Mouse (Mus musculus): ENCODE measurements around the gene Adrb1.
"Not testable (repeated sequence)": the region's sequence is repeated elsewhere in the genome, so short reads cannot be mapped to it uniquely, and the experiment has no call there.

Adrb1 gene

GRCm38 (mm10) chr19:56749343-56749742 lies 27.3 kb downstream of the Adrb1 start:
- no peak for DNase-seq (ENCODE audit: low spot score)

GRCm38 (mm10) chr19:56750709-56751108 lies 28.7 kb downstream of the Adrb1 start:
- no peak for DNase-seq (ENCODE audit: low spot score)

GRCm38 (mm10) chr19:56754456-56754855 lies 32.5 kb downstream of the Adrb1 start:
- DNase-seq (ENCODE audit: low spot score), result not testable (repeated sequence)

- DNase-seq (ENCODE audit: low spot score), result no peak
These were observed 34.4 kb downstream of the Adrb1 start for GRCm38 (mm10) chr19:56756412-56756811.

- DNase-seq (ENCODE audit: low spot score), result no peak
These were observed 36.3 kb downstream of the Adrb1 start for GRCm38 (mm10) chr19:56758311-56758710.

- no peak for DNase-seq (ENCODE audit: low spot score)
These were observed 37.7 kb downstream of the Adrb1 start for GRCm38 (mm10) chr19:56759740-56760139.

- DNase-seq (ENCODE audit: low spot score), result no peak
These were observed 38.4 kb downstream of the Adrb1 start for GRCm38 (mm10) chr19:56760306-56760940.

- no peak for DNase-seq (ENCODE audit: low spot score)
These were observed 39.1 kb downstream of the Adrb1 start for GRCm38 (mm10) chr19:56761096-56761495.

- no peak for DNase-seq (ENCODE audit: low spot score)
These were observed 39.7 kb downstream of the Adrb1 start for GRCm38 (mm10) chr19:56761727-56762126.

- DNase-seq (ENCODE audit: low spot score), result no peak
These were observed 40.7 kb downstream of the Adrb1 start for GRCm38 (mm10) chr19:56762686-56763085.

- no peak for DNase-seq (ENCODE audit: low spot score)
These were observed 47.0 kb downstream of the Adrb1 start for GRCm38 (mm10) chr19:56769024-56769423.

- no peak for DNase-seq (ENCODE audit: low spot score)
These were observed 50.2 kb downstream of the Adrb1 start for GRCm38 (mm10) chr19:56772158-56772557.

- no peak for DNase-seq (ENCODE audit: low spot score)
These were observed 51.5 kb downstream of the Adrb1 start for GRCm38 (mm10) chr19:56773393-56773971.

- no peak for DNase-seq (ENCODE audit: low spot score)
These were observed 52.5 kb downstream of the Adrb1 start for GRCm38 (mm10) chr19:56774408-56774962.

GRCm38 (mm10) chr19:56774971-56775892 lies 53.2 kb downstream of the Adrb1 start:
- DNase-seq (ENCODE audit: low spot score), result no peak

- no peak for DNase-seq (ENCODE audit: low spot score)
These were observed 54.1 kb downstream of the Adrb1 start for GRCm38 (mm10) chr19:56775893-56776718.

GRCm38 (mm10) chr19:56776719-56777382 lies 54.9 kb downstream of the Adrb1 start:
- no peak for DNase-seq (ENCODE audit: low spot score)

GRCm38 (mm10) chr19:56778532-56778931 lies 56.5 kb downstream of the Adrb1 start:
- DNase-seq (ENCODE audit: low spot score), result not testable (repeated sequence)
